Mouse (Mus musculus): ENCODE results near the gene Adipor2. TPM values are rescaled to one million over a fixed set of nuclear protein-coding genes. Genes with fewer than 3 reads are reported as not detected.

Adipor2 gene
- total and polyA plus RNA-seq, 2 experiments from 2014 or later = 25.3 to 42.5 TPM

- H3K4me3 ChIP-seq (ENCODE audit: low read depth, low read length) = no peak overlapping the region
- H3K4me1 ChIP-seq (ENCODE audit: insufficient read depth, low read length) = no peaks in the 10 kb centered on the region
- no peaks in the 10 kb centered on the region for H3K9me3 ChIP-seq (ENCODE audit: low read length)
- no peak overlapping the region for H3K4me2 ChIP-seq (ENCODE audit: low read depth, low read length, poor library complexity, severe bottlenecking)
- 93% methylated on average over 4 of the region's 4 CpGs for WGBS
- no peaks in the 10 kb centered on the region for H3K36me3 ChIP-seq (ENCODE audit: insufficient read depth, low read length)
- no peak for ATAC-seq (ENCODE audit: low FRiP score)
- H3K9ac ChIP-seq (replicated peaks; ENCODE audit: low read length, poor library complexity, severe bottlenecking) = no peak overlapping the region
- H3K27me3 ChIP-seq (ENCODE audit: insufficient read depth, low read length) = no peaks in the 10 kb centered on the region
- H3K27ac ChIP-seq (ENCODE audit: low read depth, low read length) = no peak overlapping the region
- TF ChIP-seq CTCF (IDR thresholded peaks at IDR 0.05) = no peak
- no peak for DNase-seq (ENCODE audit: low spot score)
Observed at GRCm38 (mm10) chr6:119404854-119405253, 12.7 kb downstream of the Adipor2 start.

GRCm38 (mm10) chr6:119402976-119403375, 14.5 kb downstream of the Adipor2 start:
- Histone ChIP-seq H3K4me2 (ENCODE audit: low read depth, low read length, poor library complexity, severe bottlenecking) (no peak overlapping the region), H3K27ac (ENCODE audit: low read depth, low read length) (no peak overlapping the region), H3K4me1 (ENCODE audit: insufficient read depth, low read length) (no peaks in the 10 kb centered on the region), H3K36me3 (ENCODE audit: insufficient read depth, low read length) (no peaks in the 10 kb centered on the region), H3K27me3 (ENCODE audit: insufficient read depth, low read length) (no peaks in the 10 kb centered on the region), H3K9me3 (ENCODE audit: low read length) (no peaks in the 10 kb centered on the region), H3K4me3 (ENCODE audit: low read depth, low read length) (no peak overlapping the region), H3K9ac (replicated peaks; ENCODE audit: low read length, poor library complexity, severe bottlenecking) (no peak overlapping the region)
- DNase-seq (ENCODE audit: low spot score) (no peak), ATAC-seq (ENCODE audit: low FRiP score) (no peak)
- TF ChIP-seq CTCF (IDR thresholded peaks at IDR 0.05) = no peak
- 90% methylated on average over 3 of the region's 3 CpGs for WGBS

GRCm38 (mm10) chr6:119401545-119402304, 15.8 kb downstream of the Adipor2 start:
- Histone ChIP-seq H3K4me1 (ENCODE audit: insufficient read depth, low read length) (no peaks in the 10 kb centered on the region), H3K9ac (replicated peaks; ENCODE audit: low read length, poor library complexity, severe bottlenecking) (no peak overlapping the region), H3K36me3 (ENCODE audit: insufficient read depth, low read length) (no peaks in the 10 kb centered on the region), H3K9me3 (ENCODE audit: low read length) (no peaks in the 10 kb centered on the region), H3K4me3 (ENCODE audit: low read depth, low read length) (no peak overlapping the region), H3K27ac (ENCODE audit: low read depth, low read length) (no peak overlapping the region), H3K27me3 (ENCODE audit: insufficient read depth, low read length) (no peaks in the 10 kb centered on the region), H3K4me2 (ENCODE audit: low read depth, low read length, poor library complexity, severe bottlenecking) (no peak overlapping the region)
- DNase-seq (ENCODE audit: low spot score) (no peak), ATAC-seq (ENCODE audit: low FRiP score) (no peak)
- TF ChIP-seq CTCF (IDR thresholded peaks at IDR 0.05) = no peak
- WGBS = 90% methylated on average over 8 of the region's 8 CpGs

GRCm38 (mm10) chr6:119400649-119401048, 16.9 kb downstream of the Adipor2 start:
- Histone ChIP-seq H3K27me3 (ENCODE audit: insufficient read depth, low read length) (no peaks in the 10 kb centered on the region), H3K4me1 (ENCODE audit: insufficient read depth, low read length) (no peaks in the 10 kb centered on the region), H3K9ac (replicated peaks; ENCODE audit: low read length, poor library complexity, severe bottlenecking) (no peak overlapping the region), H3K27ac (ENCODE audit: low read depth, low read length) (no peak overlapping the region), H3K4me3 (ENCODE audit: low read depth, low read length) (no peak overlapping the region), H3K4me2 (ENCODE audit: low read depth, low read length, poor library complexity, severe bottlenecking) (no peak overlapping the region), H3K36me3 (ENCODE audit: insufficient read depth, low read length) (no peaks in the 10 kb centered on the region), H3K9me3 (ENCODE audit: low read length) (no peaks in the 10 kb centered on the region)
- ATAC-seq (ENCODE audit: low FRiP score) = no peak
- WGBS = 90% methylated on average over 3 of the region's 3 CpGs
- TF ChIP-seq CTCF (IDR thresholded peaks at IDR 0.05) = no peak
- no peak for DNase-seq (ENCODE audit: low spot score)

DNA sequence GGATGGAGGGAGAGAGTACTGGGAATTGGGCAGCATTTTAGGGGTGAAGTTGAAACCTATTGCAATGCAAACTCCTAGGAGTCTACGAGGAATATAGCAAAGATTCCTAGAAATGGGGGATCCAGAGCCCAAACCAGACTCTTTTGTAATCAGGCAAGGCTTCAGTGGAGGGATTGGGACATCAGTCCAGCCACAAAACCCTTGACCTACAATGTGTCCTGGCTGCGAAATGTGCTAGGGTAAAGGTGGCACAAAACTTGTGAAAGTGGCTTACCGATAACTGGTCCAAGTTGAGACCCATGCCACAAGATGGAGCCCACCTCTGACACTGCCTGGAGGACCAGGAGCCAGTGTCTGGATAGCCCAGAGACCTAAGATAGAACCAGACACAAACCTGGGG, 18.1 kb downstream of the Adipor2 start:
- Histone ChIP-seq H3K4me2 (ENCODE audit: low read depth, low read length, poor library complexity, severe bottlenecking) (no peak overlapping the region), H3K9ac (replicated peaks; ENCODE audit: low read length, poor library complexity, severe bottlenecking) (no peak overlapping the region), H3K4me3 (ENCODE audit: low read depth, low read length) (no peak overlapping the region), H3K9me3 (ENCODE audit: low read length) (no peaks in the 10 kb centered on the region), H3K36me3 (ENCODE audit: insufficient read depth, low read length) (no peaks in the 10 kb centered on the region), H3K27me3 (ENCODE audit: insufficient read depth, low read length) (no peaks in the 10 kb centered on the region), H3K27ac (ENCODE audit: low read depth, low read length) (no peak overlapping the region), H3K4me1 (ENCODE audit: insufficient read depth, low read length) (no peaks in the 10 kb centered on the region)
- TF ChIP-seq CTCF (IDR thresholded peaks at IDR 0.05) = no peak
- DNase-seq (ENCODE audit: low spot score) (no peak), ATAC-seq (ENCODE audit: low FRiP score) (no peak)
- 91% methylated on average over 3 of the region's 3 CpGs for WGBS

DNA sequence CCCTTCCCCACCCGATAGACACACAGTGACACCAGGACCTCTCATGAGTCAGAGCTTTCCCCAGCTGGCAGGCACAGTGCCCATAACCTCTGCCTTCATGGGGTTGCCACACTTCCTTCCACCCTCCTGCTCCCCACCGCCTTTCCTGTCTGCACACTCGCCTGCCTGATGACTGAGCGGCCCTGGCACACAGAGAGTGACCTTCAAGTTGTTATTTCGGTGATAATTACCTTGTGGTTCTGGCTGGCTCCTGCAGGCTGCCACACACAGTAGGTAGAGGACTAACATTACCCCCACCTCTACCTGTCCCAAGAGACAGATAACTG, 21.2 kb downstream of the Adipor2 start:
- Histone ChIP-seq H3K4me2 (ENCODE audit: low read depth, low read length, poor library complexity, severe bottlenecking) (no peak overlapping the region), H3K4me1 (ENCODE audit: insufficient read depth, low read length) (no peaks in the 10 kb centered on the region), H3K36me3 (ENCODE audit: insufficient read depth, low read length) (no peaks in the 10 kb centered on the region), H3K4me3 (ENCODE audit: low read depth, low read length) (no peak overlapping the region), H3K27ac (ENCODE audit: low read depth, low read length) (no peak overlapping the region), H3K27me3 (ENCODE audit: insufficient read depth, low read length) (no peaks in the 10 kb centered on the region), H3K9me3 (ENCODE audit: low read length) (no peaks in the 10 kb centered on the region), H3K9ac (replicated peaks; ENCODE audit: low read length, poor library complexity, severe bottlenecking) (no peak overlapping the region)
- no peak for TF ChIP-seq CTCF (IDR thresholded peaks at IDR 0.05)
- no peak for ATAC-seq (ENCODE audit: low FRiP score)
- no peak for DNase-seq (ENCODE audit: low spot score)
- WGBS = 78% methylated on average over 5 of the region's 5 CpGs

Data from midbrain, postnatal 0 days (tissue).